Mouse (Mus musculus) MEL (cell line): ENCODE data around the gene Zfp106. TPM values are rescaled to one million over a fixed set of nuclear protein-coding genes. Genes with fewer than 3 reads are reported as not detected.
A peak's percentile ranks its signal among the peaks of the same experiment; 100 is the strongest.

ENCODE experiments used
- DNase-seq: peaks from one replicate; pipeline ENCODE4 v3.0.0; 2011; ENCODE audit warnings: low read depth, low spot score
- H3K27ac ChIP-seq: 2 replicates; pipeline ENCODE4 v1.5.1; 2012; ENCODE audit warnings: low read depth, mild to moderate bottlenecking, control low read depth, low read length, moderate library complexity; ENCODE audit not compliant: control insufficient read depth
- H3K27me3 ChIP-seq, 2 experiments: fragments of 150-350 bp in 1 of 2; sonication (generic) in 1 of 2; 2 replicates each; pipeline ENCODE4 v1.6.1; 2012; ENCODE audit warnings: low read length in 2 of 2, mild to moderate bottlenecking in 2 of 2, improper control_type of control experiment in 1 of 2, moderate library complexity in 1 of 2; ENCODE audit not compliant: insufficient read depth in 2 of 2, control insufficient read depth in 1 of 2
- H3K36me3 ChIP-seq, 2 experiments: 2 replicates each; pipeline ENCODE4 v1.6.1; 2012 to 2014; ENCODE audit warnings: low read length in 2 of 2, improper control_type of control experiment in 1 of 2, inconsistent platforms in 1 of 2, mild to moderate bottlenecking in 1 of 2; ENCODE audit not compliant: insufficient read depth in 2 of 2, control insufficient read depth in 1 of 2
- H3K4me1 ChIP-seq, 2 experiments: fragments of 150-350 bp in 1 of 2; sonication (generic) in 1 of 2; 2 replicates each; pipeline ENCODE4 v1.6.1; 2012; ENCODE audit warnings: low read length in 2 of 2, improper control_type of control experiment in 1 of 2, mild to moderate bottlenecking in 1 of 2; ENCODE audit not compliant: insufficient read depth in 2 of 2, control insufficient read depth in 1 of 2
- H3K4me3 ChIP-seq, 2 experiments: fragments of 150-350 bp in 1 of 2; sonication (generic) in 1 of 2; 2 replicates each; pipeline ENCODE4 v1.5.1; 2012; ENCODE audit warnings: low read depth in 2 of 2, low read length in 2 of 2, mild to moderate bottlenecking in 2 of 2, moderate library complexity in 2 of 2, control low read depth in 1 of 2, improper control_type of control experiment in 1 of 2; ENCODE audit not compliant: control insufficient read depth in 1 of 2, insufficient read depth in 1 of 2
- H3K79me2 ChIP-seq: 2 replicates; pipeline ENCODE4 v1.6.1; 2012; ENCODE audit warnings: mild to moderate bottlenecking, low read length, moderate library complexity; ENCODE audit not compliant: control insufficient read depth, poor library complexity, insufficient read depth
- H3K9ac ChIP-seq: 2 replicates; pipeline ENCODE4 v1.6.1; 2012; ENCODE audit warnings: low read depth, mild to moderate bottlenecking, control low read depth, low read length, moderate library complexity; ENCODE audit not compliant: control insufficient read depth, poor library complexity, severe bottlenecking
- H3K9me3 ChIP-seq: fragments of 150-350 bp; sonication (generic); replicated peaks from 2 replicates; pipeline ENCODE4 v1.6.1; 2012; ENCODE audit warnings: mild to moderate bottlenecking, low read length, improper control_type of control experiment, moderate library complexity; ENCODE audit not compliant: insufficient read depth
- BHLHE40 ChIP-seq: IDR thresholded peaks from 2 replicates; pipeline ENCODE4 v1.6.1; 2012; ENCODE audit warnings: low read depth, mild to moderate bottlenecking, inconsistent platforms, low read length, improper control_type of control experiment, borderline replicate concordance
- CHD1 ChIP-seq: IDR thresholded peaks from 2 replicates; pipeline ENCODE4 v1.6.1; 2012; ENCODE audit warnings: low read depth, mild to moderate bottlenecking, inconsistent platforms, low read length, improper control_type of control experiment
- CTCF ChIP-seq, 3 experiments: IDR thresholded peaks in 2 of 3; conservative IDR thresholded peaks in 1 of 3; 2 replicates each; pipeline ENCODE4 v1.5.1; 2011 to 2012; ENCODE audit warnings: low read length in 3 of 3, low read depth in 2 of 3, mild to moderate bottlenecking in 2 of 3, improper control_type of control experiment in 1 of 3, inconsistent platforms in 1 of 3, mixed read lengths in 1 of 3, moderate library complexity in 1 of 3; ENCODE audit not compliant: control insufficient read depth in 1 of 3, insufficient read depth in 1 of 3, poor library complexity in 1 of 3, severe bottlenecking in 1 of 3
- ELF1 ChIP-seq: IDR thresholded peaks from 2 replicates; pipeline ENCODE4 v1.6.1; 2014; ENCODE audit warnings: low read depth, mild to moderate bottlenecking, inconsistent platforms, low read length, improper control_type of control experiment, moderate library complexity
- EP300 ChIP-seq, 2 experiments: IDR thresholded peaks; 2 replicates each; pipeline ENCODE4 v1.6.1; 2011; ENCODE audit warnings: improper control_type of control experiment in 2 of 2, low read length in 2 of 2, low read depth in 1 of 2, mild to moderate bottlenecking in 1 of 2
- ETS1 ChIP-seq: IDR thresholded peaks from 2 replicates; pipeline ENCODE4 v1.6.1; 2012; ENCODE audit warnings: low read depth, mild to moderate bottlenecking, inconsistent platforms, low read length, improper control_type of control experiment, moderate library complexity
- GATA1 ChIP-seq: IDR thresholded peaks from 2 replicates; pipeline ENCODE4 v1.6.1; 2011; ENCODE audit warnings: low read depth, low read length, improper control_type of control experiment
- HCFC1 ChIP-seq: IDR thresholded peaks from 2 replicates; pipeline ENCODE4 v1.6.1; 2012; ENCODE audit warnings: low read depth, mild to moderate bottlenecking, inconsistent platforms, low read length, improper control_type of control experiment, moderate library complexity
- MAFK ChIP-seq: IDR thresholded peaks from 2 replicates; pipeline ENCODE4 v1.6.1; 2011; ENCODE audit warnings: low read depth, mild to moderate bottlenecking, low read length, improper control_type of control experiment, borderline replicate concordance
- MAX ChIP-seq: IDR thresholded peaks from 2 replicates; pipeline ENCODE4 v1.6.1; 2011; ENCODE audit warnings: low read length, improper control_type of control experiment
- MAZ ChIP-seq: IDR thresholded peaks from 2 replicates; pipeline ENCODE4 v1.6.1; 2012; ENCODE audit warnings: low read depth, mild to moderate bottlenecking, inconsistent platforms, low read length, improper control_type of control experiment
- MEF2A ChIP-seq: IDR thresholded peaks from 2 replicates; pipeline ENCODE4 v1.6.1; 2014; ENCODE audit warnings: low read depth, mild to moderate bottlenecking, inconsistent platforms, low read length, improper control_type of control experiment; ENCODE audit not compliant: poor library complexity, insufficient replicate concordance, severe bottlenecking; ENCODE audit errors: extremely low read depth
- MYB ChIP-seq: IDR thresholded peaks from 2 replicates; pipeline ENCODE4 v1.6.1; 2011; ENCODE audit warnings: mild to moderate bottlenecking, low read depth, low read length, improper control_type of control experiment
- MYC ChIP-seq: IDR thresholded peaks from 2 replicates; pipeline ENCODE4 v1.6.1; 2011; ENCODE audit warnings: low read depth, mild to moderate bottlenecking, low read length, improper control_type of control experiment, moderate library complexity
- NELFE ChIP-seq: IDR thresholded peaks from 2 replicates; pipeline ENCODE4 v1.6.1; 2011; ENCODE audit warnings: low read depth, low read length, improper control_type of control experiment
- RAD21 ChIP-seq: IDR thresholded peaks from 2 replicates; pipeline ENCODE4 v1.6.1; 2011; ENCODE audit warnings: mild to moderate bottlenecking, low read depth, low read length, improper control_type of control experiment
- RCOR1 ChIP-seq: IDR thresholded peaks from 2 replicates; pipeline ENCODE4 v1.6.1; 2012; ENCODE audit warnings: low read depth, mild to moderate bottlenecking, inconsistent platforms, low read length, improper control_type of control experiment
- SIN3A ChIP-seq: IDR thresholded peaks from 2 replicates; pipeline ENCODE4 v1.6.1; 2012; ENCODE audit warnings: low read length, improper control_type of control experiment, inconsistent platforms
- TAL1 ChIP-seq: IDR thresholded peaks from 2 replicates; pipeline ENCODE4 v1.6.1; 2012; ENCODE audit warnings: mild to moderate bottlenecking, inconsistent platforms, low read length, moderate library complexity, mixed read lengths
- TBP ChIP-seq: IDR thresholded peaks from 2 replicates; pipeline ENCODE4 v1.8.0; 2011; ENCODE audit warnings: low read depth, low read length, improper control_type of control experiment
- TCF12 ChIP-seq: IDR thresholded peaks from 2 replicates; pipeline ENCODE4 v1.6.1; 2014; ENCODE audit warnings: low read depth, mild to moderate bottlenecking, inconsistent platforms, low read length, improper control_type of control experiment, moderate library complexity
- USF1 ChIP-seq: IDR thresholded peaks from 2 replicates; pipeline ENCODE4 v1.6.1; 2014; ENCODE audit warnings: low read depth, mild to moderate bottlenecking, inconsistent platforms, low read length, improper control_type of control experiment, moderate library complexity
- ZKSCAN1 ChIP-seq: IDR thresholded peaks from 2 replicates; pipeline ENCODE4 v1.6.1; 2012; ENCODE audit warnings: low read depth, mild to moderate bottlenecking, inconsistent platforms, low read length, improper control_type of control experiment, moderate library complexity
- ZMIZ1 ChIP-seq: IDR thresholded peaks from 2 replicates; pipeline ENCODE4 v1.6.1; 2012; ENCODE audit warnings: low read depth, mild to moderate bottlenecking, inconsistent platforms, low read length, improper control_type of control experiment, moderate library complexity
- polyA plus RNA-seq, 2 experiments: library from polyadenylated mRNA; stranded (reverse) in 1 of 2; unstranded in 1 of 2; fragments of >175 nt in 1 of 2; fragments of >200 nt in 1 of 2; gene quantifications; 2 replicates each; pipeline versions ENCODE4 v1.2.1 to v1.2.4; 2012; ENCODE audit warnings: low replicate concordance in 2 of 2, low read depth in 1 of 2; ENCODE audit not compliant: insufficient read length in 2 of 2, insufficient read depth in 1 of 2, missing spikeins in 1 of 2
- total RNA-seq: library from RNA; depleted of rRNA; stranded (reverse); fragments of 300-350 nt; gene quantifications from 2 replicates; pipeline ENCODE4 v1.2.3, GENCODE M21; 2012

Zfp106 gene
- total and polyA plus RNA-seq, 3 experiments = 63.9 to 130 (median 80.6) TPM

DNA sequence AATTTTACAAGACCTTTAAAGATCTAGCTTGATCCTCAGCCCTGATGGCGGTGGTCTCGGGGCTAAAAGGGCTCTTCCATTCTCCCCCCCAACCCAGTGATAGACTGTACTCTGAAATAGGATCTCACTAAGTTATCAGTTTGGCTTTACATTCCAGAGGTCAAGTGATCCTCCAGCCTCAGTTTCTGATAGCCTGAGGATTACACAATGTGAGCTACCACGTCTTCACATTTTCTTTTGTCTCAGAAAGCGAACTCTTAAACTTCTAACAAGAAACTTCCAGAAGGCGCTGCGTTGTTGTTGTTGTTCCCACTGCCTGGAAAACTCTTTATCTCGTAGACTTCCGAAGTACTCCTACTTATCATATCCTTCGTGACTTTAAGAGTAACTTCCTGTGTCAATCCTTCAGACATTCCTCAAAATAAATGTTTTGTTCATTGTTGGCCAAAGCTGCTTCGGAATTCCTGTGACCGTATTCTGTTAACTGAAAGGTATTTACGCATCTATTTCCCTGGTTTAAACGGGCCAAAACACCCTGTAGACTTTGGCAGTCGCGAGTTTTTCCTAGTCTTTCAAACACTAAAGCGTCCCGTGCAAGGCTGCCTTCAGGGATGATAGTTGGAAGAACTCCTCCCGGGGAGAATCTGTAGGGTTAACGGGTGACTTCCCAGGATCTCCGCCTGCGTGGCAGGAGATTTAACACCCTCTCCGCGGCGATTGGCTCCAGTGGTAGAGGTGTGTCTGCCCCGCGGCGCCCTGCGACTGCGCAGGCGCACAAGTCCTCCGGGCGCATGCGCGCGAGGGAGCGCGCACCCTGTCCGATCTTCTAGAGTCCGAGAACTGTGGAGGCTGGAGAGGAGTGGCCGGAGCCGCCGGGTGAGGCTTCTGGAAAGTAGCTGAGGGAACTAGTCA is 3.5 kb upstream of the Zfp106 start, which contains the start of gene Snap23 (continued):
- no peak for TF ChIP-seq CTCF (IDR thresholded peaks at IDR 0.05 in 2 of 3, conservative IDR thresholded peaks at IDR 0.05 in 1 of 3; ENCODE audit: control insufficient read depth in 1 of 3, insufficient read depth in 1 of 3, low read depth in 2 of 3, low read length in 3 of 3, poor library complexity in 1 of 3, severe bottlenecking in 1 of 3)
- no peak for TF ChIP-seq USF1

DNA sequence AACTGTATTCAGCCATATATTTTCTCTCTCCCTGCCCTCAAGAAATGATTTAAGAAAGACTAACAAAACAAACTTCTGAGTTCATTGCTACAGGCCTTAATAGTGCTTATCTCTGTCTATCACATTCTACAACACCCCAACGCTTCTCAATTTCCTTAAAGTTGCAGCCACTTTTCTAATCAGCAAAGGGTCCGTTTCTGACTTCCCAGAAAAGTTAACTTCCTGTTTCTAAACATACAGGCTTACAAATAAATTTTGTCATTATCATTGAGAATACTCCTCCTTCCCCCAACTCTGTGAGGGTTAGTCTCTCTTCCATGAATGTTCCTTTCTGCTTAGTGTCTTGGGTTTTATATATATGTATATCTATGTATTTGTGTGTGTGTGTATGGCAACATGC is 1.7 kb upstream of the Zfp106 start:
- H3K4me3 ChIP-seq = peak overlapping the region in 1 of 2 experiments; percentile 81; a peak in 2 of 4 replicates
- peaks cover 14 to 24% of the 10 kb centered on the region in 2 experiments for H3K4me1 ChIP-seq
- H3K27ac ChIP-seq = peak overlapping the region; percentile 99
- H3K27me3 ChIP-seq = no peaks in the 10 kb centered on the region
- H3K36me3 ChIP-seq = peaks cover 2 to 49% of the 10 kb centered on the region in 2 experiments; a peak in 3 of 4 replicates
- H3K9me3 ChIP-seq = no peaks in the 10 kb centered on the region
- peak; percentile 92 for DNase-seq
- H3K9ac ChIP-seq = peak overlapping the region; percentile 62
- peaks cover 57% of the 10 kb centered on the region for H3K79me2 ChIP-seq
- TF ChIP-seq ZKSCAN1 (no peak), MEF2A (no peak), HCFC1 (peak; percentile 67), ELF1 (peak; percentile 70), GATA1 (peak; percentile 97), MAZ (0 out of 2 replicates have a peak, but pooled peaks have one; percentile 36), MAFK (peak; percentile 43; the same call in 1 of the 2 replicates), CTCF (IDR thresholded peaks at IDR 0.05 in 2 of 3, conservative IDR thresholded peaks at IDR 0.05 in 1 of 3; ENCODE audit: control insufficient read depth in 1 of 3, insufficient read depth in 1 of 3, low read depth in 2 of 3, low read length in 3 of 3, poor library complexity in 1 of 3, severe bottlenecking in 1 of 3) (no peak), EP300 (IDR thresholded peaks at IDR 0.05; ENCODE audit: low read depth in 1 of 2, low read length in 2 of 2) (peak; percentile 98 to 99), NELFE (peak; percentile 49; the same call in 1 of the 2 replicates), ETS1 (peak; percentile 93), RAD21 (no peak), RCOR1 (peak; percentile 85), BHLHE40 (peak; percentile 37; the same call in 1 of the 2 replicates), MAX (0 out of 2 replicates have a peak, but pooled peaks have one; percentile 18), SIN3A (peak; percentile 94), MYC (peak; percentile 83), TBP (peak; percentile 86), TAL1 (peak; percentile 84), ZMIZ1 (peak; percentile 74; the same call in 1 of the 2 replicates), TCF12 (peak; percentile 92), CHD1 (no peak), MYB (peak; percentile 92)
- TF ChIP-seq, all 39 proteins: peak for 18
